Mouse (Mus musculus) c-Kit-positive CD71-positive TER-119-negative erythroid progenitor cells, embryonic 14.5 days (primary cell): ENCODE data around the gene Inf2.

Experiments
- DNase-seq: peaks from one replicate; pipeline ENCODE4 v3.0.0-alpha.2; 2013; ENCODE audit warnings: low read depth

Gene Inf2

DNA sequence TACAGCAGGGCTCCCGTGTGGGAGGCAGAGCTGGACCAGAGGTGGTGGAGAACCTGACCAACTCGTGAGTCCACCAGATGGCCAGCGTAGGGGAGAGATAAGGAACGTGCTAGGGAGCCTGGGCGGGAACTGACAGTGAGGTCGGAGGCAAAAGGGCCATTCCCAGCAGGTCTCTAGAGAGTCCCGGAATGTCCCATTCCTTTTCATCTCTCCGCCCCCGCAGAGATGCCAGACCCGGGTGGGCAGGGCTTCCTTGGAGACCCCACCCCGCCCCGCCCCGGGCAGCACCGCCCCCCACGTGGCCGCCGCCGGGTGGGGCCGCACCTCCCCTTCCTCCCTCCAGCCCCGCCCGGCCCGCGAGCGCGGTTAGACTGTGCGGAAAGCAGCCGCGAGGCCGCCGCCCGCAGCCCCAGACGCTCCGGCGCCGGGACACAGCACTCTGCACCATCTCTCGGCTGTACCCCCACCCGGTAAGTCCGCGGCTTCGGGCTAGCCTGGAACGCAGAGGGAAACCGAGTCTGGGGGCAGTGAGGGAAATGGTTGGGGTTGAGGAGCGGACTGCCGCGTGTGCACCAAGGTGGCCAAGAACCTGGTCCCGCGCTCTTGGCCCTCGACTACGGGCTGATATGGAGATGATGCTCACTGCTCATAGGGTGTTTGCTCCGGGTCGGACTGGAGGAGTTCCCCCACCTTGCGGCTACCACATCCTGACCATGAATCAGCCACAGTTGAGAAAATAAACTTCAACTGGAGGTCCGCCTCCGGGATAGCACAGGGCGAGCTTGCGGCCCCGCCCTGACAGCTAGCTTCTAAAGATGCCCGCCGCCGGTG lies at the start of gene Inf2:
Inf2 (plus strand) TSS at position 359 of the 831 bp plus-strand sequence.
- no peak for DNase-seq

DNA sequence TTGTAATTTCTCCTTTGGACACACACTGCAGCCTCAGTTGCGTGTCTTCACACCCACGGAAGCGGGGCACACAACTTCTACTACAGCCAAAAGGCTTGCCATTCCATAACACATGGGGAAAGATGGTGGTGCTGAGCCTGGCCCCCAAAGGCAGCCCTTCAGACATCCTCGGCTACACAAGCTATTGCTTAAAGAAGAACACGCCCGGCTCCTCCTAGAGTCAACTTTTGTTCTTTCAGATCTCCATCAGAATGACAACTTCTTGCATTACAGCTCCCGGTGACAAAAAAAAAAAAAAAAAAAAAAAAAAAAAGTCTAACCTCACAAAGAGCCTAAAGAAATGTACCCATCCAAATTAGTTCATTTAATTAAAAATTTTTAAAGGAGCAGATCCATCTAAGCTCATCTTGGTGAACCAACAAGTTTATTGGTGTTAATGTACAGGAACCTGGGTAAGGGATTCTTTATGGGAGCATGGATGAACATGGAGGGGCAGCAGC lies 49.1 kb upstream of the Inf2 start:
- DNase-seq = no peak

DNA sequence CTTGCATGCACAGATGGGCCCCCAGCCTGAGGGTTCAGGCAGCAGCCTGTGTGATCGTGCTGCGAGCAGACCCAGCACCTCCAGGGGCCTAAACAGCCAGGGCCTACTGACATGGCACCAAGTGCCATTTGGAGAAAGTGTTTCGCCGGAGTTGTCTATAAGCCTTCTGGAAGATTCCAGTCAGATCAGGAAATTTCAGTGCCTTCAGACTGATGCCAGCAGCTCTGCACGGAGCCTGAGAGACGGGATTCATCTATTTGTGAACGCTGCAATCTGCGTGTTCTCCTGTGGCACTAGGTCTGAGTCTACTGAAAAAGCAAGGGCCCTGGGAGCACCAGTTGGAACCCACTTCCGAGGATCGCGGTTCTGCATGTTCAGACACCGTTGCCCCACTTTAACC lies 48.3 kb upstream of the Inf2 start:
- DNase-seq = no peak

DNA sequence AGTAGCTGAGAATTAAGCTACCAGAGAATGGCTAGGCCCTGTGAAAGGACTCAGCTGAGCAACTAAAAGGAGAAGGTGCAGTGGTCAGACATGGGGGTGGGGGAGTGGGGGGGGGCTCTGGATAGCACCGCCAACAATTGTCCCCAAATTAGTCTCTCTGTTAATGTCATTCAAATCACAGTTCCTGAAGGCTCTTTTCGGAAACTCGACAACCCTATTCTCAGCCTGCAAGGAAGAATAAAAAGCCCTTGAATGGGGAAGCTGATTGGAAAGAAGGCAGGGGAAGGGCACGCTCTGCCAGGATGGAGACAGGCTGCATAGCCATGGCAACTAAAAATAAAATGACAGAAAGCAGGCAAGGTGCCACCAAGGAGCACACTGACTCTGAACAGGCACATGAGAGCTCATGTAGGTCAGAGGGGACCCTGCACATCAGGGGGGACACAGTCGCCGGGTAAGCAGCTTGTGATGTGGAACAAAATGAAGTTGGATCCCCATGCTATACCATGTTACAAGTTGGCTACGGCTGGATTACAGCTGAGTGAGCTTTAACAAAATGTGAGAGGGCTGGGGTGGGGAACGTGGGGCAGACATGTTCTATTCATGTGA lies 47.0 kb upstream of the Inf2 start:
- no peak for DNase-seq

DNA sequence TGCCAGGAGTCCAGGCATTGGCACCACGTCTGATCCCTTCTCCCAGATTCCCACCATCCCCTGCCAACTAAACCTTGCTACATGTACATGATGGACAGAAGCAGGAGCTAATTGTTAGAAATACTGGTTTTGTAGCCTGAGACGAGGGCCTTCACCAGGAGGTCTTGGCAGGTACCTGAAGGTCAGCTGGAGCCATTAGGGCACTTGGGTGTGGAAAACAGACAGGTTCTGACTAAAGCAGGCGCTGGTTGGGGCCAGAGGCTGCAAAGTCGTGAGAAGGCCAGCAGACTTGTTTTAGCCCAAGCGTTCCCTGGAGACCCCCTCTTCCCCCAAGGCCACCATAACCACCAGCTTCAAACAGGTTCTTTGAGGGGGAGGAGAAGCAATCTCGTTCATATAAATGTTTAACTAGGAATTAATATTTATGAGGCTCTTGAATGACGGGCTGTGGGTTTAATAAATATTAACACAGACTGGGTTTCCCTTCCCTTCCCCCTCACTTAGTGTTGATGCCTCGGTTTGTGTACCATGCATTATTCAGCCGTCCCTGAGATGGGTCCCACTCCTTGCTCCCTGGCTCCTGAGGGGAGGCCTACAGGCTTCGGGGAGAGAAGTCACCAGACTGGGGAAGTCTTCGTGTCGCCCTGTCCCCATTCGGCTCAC lies 46.2 kb upstream of the Inf2 start:
- no peak for DNase-seq

DNA sequence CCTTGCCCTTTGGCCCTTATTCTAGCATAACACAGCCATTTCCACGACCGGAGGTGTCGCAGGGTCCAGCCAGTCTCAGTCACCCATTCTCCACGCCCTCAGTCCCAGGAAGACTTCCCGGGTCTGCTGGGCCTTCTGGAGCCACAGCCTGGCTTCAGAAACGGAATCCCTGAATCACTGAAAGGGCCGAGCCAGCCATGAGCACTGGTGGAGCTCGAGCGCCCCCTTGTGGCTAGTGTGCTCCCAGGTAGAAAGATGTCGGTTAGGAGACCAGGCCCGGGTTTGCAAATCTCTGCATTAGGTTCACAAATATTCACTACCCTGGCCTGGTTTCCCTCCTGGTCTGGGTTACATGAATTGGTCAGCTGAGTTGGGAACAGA lies 45.7 kb upstream of the Inf2 start:
- peak; percentile 57 for DNase-seq

DNA sequence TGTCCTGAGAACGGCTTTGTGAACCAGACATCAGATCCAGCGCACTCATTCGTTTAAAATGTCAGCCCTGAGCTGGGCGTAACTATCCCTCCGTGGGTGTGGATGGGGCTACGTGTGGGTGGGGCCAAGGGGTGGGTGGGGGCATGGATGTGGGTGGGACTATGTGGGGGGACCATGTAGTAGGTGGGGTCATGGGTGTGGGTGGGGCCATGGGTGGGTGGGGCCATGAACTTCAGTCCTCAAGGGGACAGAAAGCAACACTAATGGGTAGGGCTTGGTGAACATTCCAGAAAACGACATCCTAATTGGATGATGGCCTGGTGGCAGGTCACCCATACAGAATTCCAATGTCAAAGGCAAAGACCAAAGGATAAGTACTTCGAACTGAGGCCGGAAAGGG lies 44.6 kb upstream of the Inf2 start:
- DNase-seq = no peak

DNA sequence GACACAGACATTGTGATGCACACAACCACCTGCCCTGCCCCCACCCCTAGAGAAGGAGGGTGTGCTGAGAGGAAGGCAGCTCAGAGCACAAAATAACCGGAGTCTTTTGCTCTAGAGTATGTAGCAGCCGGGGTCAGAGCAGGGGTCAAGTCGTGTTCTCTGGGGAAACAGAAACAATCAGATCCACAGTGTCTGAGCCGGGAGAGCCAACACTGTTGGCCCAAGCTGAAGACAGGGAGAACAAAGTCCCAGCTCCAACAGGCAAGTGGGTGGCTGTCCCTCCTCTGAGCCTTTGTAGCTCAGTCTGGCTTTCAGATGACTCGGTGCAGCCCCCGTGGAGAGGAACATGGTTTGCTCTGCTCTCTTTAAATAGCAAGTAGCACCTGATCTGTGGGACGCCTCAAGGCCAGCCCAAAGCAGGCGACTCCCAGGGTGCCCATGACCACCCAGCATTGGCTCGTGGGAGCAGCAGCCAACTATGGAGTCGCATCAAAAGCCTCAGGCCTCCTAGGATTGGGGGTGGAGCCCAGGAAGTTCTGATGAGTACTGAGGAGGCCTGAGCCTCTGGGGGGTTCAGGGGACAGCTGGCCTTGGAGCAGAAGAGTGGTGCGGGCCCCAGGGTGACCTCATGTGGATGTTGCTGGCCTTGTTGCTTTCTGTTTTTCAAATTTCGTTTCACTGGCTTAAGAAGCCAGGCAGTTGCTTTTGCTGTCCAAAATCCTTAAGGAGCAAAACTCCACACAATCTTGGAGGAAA lies 43.5 kb upstream of the Inf2 start:
- no peak for DNase-seq

DNA sequence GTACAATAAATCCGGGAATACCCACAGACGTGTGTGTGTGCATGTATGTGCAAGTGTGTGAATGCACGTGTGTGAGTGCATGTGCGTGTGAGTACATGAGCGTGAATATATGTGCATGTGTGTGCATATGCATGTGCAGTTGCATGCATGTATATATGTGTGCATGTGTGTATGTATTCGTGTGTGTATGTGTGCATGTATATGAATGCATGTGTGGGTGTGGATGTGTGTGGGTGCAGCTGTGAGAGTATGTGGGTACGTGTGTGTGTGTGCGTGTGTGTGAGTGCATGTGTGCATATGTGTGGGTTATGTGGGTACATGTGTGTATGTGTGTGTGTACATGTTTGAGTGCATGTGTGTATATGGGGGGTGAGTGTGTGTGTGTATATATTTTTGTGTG lies 42.5 kb upstream of the Inf2 start:
- DNase-seq = no peak

DNA sequence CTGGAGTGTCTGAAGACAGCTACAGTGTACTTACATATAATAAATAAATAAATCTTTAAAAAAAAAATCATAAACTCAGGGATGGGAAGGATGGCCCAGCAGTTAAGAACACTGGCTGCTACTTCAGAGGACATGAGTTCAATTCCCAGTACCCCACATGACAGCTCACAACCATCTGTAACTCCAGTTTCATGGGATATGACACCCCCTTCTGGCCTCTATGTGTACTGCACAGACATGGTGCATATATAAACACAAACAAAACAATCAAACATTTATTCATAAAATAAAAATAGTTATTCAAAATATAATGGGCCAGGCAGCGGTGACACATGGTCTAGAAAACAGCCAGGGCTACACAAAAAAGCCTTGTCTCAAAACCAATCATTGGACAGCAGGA lies 39.3 kb upstream of the Inf2 start:
- no peak for DNase-seq

DNA sequence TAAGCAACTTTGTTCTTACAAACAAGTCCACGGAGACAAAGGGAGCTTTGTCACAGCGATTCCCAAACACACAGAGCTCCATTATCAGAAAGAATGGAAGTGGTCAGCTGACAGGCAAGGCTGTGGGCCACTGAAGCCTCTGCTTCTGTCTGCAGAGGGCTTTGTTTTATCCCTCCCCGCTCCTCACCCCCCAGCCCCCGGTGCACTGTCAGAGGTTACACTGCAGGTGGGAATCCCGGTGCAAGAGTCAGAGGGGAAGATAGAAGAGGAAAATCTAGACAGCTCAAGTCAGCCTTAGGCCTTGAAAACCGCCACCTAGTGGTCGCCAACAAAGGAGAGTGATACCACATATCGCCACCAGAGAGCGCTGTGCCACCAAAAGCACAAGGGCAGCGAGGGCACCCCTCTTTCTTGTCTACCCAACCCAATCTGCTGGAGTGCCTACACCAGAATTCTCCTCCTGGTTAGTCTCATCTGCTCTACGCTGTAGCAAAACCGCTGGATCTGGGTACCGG lies 36.7 kb upstream of the Inf2 start:
- DNase-seq = peak; percentile 56

DNA sequence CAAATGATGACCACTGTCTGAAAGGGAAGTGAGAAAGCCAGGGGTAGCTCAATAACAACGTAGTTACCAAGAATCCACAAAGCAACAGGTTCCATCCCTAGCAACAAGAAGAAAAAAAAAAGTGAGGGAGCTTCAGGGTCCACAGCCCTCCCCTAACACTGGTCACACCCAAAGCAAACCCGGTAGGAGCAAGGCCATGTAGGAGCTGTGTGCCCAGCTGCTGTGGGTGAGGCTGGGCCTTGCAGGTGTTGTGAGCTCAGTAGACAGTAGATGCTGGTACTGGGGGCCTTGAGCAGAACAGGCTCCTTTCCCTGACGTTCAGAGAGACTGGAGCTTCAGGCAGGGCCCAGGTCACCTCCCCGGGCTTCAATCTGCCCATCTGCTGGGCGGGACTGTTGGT lies 36.1 kb upstream of the Inf2 start:
- DNase-seq = no peak

DNA sequence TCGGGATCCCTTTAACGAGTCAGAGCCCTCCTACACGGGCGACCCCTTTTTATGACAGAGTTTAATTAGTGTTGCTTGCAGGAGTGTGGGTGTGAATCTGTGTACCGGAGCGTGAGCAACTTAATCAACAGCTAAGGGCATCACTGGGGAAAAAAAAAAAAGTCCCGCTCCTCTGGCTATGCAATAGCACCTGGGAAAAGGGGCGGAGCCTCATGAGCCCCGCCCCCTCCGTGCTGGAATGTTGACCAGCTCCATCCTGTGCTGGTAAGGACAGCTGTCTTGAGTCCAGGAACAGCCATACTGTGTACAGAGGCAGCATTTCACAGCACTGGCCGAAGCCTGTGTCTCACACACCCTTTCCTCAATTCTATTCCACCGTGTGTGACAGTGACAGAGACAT lies 33.7 kb upstream of the Inf2 start:
- no peak for DNase-seq

DNA sequence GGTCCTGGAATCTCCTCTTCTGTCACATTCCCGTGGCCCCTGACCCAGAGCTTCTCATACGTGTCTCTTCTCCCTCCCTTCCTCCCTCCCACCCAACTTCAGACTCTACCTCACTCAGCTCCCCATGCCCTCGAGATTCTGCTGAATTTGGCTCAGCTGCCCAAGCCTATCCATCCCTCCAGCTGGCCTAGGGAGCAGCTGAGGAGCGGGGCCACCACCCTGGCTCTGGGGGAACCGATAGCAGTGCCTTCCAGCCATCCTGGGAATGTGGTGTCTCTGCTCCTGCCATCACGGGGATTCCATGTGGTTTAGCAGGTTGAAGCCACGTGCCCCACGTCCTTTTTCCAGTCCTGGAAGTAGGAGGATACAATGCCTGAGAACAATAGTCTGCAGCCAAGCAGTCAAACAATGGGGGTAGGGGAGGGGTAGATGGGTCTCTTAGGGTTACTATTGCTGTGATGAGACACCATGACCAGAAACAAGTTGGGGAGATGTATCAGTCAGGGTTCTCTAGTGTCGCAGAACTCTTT lies 32.0 kb upstream of the Inf2 start:
- no peak for DNase-seq

DNA sequence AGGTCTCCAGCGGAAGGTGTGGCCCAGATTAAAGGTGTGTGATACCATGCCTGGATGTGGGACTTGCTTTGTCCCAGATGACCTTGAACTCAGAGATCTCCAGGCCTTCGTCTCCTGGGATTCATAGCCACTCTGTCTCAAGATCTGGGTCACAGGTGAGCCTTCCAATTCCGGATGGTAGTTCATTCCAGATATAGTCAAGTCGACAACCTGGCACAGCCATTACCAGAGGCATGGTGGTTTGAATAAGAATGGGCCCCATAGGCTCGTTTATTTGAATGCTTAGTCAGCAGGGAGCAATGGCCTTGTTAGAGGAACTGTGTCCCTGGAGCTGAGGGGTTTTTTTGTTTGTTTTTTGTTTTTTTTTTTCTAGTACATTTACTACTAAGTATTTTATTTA lies 31.4 kb upstream of the Inf2 start:
- no peak for DNase-seq

DNA sequence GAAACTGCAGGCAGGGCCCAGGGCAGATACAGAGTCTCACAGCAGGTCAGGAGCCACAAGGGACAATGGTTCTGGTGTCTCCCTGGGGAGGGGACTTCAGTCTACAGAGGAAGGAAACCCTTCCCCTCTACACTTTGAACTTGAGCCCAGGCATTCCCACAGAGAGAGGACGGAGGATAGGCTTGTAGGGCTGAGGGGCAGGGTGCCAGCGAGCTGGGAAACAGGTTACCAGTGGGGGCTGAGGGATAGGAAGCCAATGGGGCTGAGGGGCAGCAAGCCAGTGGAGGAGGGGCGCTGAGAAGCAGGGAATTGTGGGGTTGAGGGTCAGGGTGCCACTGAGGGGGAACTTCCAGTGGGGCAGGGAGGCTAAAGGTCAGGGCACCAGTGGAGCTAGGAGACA lies 29.4 kb upstream of the Inf2 start:
- DNase-seq = no peak

DNA sequence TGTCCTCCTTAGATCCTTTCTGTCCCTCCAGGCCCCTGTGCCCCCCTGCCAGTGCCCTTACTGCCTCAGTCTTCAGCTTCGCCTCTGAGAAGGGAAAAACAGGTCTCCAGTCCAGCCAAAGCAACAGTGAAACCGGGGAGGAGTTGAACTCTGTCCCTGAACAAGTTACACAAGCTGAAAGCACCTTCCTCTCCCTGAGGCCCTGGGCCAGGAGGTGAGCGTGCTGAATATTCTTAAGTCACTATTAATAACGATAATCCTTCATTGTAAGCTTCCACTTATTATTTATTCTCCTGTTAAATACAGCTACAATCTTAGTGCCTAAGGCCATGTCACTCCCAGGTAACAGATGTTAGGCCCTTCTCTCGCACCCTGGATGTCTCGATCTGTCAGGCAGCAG lies 28.9 kb upstream of the Inf2 start:
- no peak for DNase-seq

DNA sequence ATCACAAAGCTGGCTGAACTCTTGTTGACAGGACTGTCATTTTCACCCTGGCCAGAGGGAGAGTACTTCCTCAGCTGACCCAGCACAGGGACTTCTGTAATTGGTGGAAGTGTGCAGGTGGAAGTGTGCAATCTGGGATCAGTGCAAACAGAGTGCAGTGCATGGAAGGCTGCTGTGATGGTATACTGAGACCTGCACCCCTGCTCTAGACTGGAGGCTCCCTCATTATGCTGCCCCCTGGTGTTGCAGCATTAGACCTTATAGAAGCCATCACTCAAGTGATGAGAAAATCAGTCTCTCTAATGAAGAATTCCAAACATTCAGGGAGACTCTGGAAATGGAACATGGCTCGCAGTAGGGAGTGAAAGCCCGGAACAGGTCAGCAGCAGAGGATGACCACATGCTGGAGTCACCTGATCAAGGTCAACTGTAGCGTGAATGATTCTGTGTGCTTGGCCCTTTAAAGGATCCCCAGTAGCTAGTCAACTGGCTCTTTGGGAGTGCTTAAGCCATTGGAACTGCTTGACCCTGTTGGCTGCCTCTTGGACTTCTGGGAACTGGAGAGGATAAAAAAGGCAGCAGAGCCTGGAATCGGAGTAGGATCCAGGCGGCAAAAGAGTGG lies 28.3 kb upstream of the Inf2 start:
- DNase-seq = no peak

DNA sequence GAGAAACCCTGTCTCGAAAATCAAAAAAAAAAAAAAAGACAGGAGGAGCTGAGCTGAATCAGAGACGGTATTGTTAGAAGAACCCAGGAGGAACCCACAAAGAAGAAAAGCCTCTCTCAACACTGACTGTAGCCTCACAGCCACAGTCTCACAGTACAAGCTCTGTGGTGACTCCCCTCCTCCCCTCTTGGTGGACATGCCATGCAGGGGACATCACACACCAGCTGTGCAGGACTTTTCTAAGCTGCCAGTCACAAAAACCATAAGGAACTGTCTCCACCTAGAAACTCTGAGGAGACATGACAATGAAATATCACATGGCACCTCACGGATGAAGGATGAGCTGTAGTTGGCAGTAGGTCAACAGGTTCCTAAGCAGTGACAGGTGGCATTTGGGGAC lies 27.4 kb upstream of the Inf2 start:
- DNase-seq = no peak

DNA sequence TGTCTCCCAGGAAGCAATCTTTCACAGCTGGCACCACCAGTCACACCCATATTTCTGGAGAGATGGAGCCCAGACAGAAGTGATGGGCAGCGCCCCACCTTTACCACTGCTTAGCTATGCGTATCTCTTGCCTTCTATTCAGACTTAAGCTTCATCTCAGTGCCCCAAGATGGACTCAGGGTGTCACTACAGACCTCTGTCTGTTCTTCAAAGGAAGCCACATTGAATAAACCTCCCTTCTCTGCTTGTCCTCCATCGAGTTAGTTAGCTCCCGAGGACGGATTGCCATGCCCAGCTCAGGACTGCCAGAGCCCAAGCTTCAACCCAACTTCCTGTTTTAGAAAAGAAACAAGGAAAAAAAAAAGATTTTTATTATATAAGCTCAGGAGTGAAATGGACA lies 26.1 kb upstream of the Inf2 start:
- no peak for DNase-seq

DNA sequence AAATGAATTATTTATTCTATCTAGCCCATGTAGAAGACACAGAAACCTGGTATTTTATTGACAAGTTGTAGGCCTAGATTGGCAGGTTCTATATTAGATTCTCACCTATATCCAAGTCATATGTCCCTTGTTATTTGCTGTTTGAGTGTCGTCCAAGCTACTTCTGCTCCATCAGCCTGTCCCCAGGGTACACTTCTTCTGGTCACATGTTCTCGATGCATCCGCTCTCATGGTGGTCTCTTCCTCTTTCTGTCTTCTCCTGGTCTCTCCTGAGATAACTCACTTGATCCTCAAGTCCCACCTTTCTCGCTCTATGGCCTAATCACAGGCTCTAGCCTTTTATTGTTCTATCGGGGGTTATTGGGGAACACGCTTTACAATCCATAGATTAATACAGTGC lies 25.6 kb upstream of the Inf2 start:
- DNase-seq = no peak

DNA sequence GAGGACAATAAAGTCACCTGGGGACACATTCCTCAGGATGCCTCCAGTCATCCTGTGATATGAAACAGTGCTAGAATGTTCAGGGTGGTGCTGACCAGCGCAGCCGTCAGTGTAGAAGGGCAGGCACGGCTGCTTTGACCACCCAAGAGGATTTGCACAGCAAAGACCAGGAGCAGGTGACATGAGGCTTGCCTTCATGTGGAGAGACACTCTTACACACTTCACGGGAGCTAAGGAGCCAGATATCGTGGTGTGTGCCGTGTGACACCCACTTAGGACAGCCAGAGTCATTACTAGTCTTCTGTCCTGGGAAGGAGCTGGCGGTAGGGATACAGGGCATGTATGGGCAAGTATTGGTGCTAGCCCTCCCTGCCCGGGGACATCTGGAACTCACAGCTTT lies 18.4 kb upstream of the Inf2 start:
- DNase-seq = no peak
